In the genomic region with DNA sequence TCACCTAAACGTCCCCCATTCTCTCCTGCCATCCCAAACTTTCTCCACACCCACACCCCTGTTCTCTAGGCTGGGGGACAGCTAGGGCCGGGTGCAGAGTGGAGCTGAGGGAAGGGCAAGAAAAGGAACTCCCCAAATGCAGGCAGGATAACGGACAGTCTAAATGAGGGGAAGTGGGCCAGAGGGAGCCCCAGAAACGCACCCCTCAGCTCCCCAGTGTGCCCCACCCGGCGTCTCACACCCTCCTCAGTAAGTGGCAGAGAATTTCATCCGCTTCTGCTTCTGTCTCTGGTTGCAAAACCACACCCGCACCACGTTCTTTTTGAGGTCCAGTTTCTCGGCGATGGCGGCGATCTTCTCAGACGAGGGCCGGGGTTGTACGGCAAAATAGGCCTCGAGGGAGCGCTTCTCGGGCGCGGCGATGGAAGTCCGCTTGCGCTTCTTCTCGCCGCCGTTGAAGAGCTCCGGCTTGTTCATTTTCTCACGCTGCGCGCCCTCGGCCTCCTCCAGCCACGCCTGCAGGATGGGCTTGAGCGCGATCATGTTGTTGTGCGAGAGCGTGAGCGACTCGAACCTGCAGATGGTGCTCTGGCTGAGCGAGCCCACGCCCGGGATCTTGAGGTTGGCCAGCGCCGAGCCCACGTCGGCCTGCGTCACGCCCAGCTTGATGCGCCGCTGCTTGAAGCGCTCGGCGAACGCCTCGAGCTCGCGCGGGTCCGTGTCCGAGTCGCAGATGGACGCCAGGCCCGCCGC, we compare ENCODE assay signal across 8 mouse cellular contexts. TPM values are rescaled to one million over a fixed set of nuclear protein-coding genes. Genes with fewer than 3 reads are reported as not detected.
DNase-seq lines count a peak whose midpoint lies in the region; ATAC-seq lines count a peak whose summit lies in the region.

No protein-coding gene starts in this region.

- peak overlapping the region; percentile 43 for H3K9ac ChIP-seq in hindbrain, embryonic 16.5 days (ENCODE audit: low read depth, low read length)

- H3K4me1 ChIP-seq in hindbrain, embryonic 16.5 days (ENCODE audit: control insufficient read depth, insufficient read depth, low read depth, low read length) = peaks cover 20% of the 10 kb centered on the region
- H3K4me1 ChIP-seq in midbrain, embryonic 10.5 days = peaks cover 29% of the 10 kb centered on the region

- no peak for ATAC-seq in hindbrain, embryonic 16.5 days

- peaks cover 46% of the 10 kb centered on the region for H3K27me3 ChIP-seq in hindbrain, embryonic 16.5 days (replicated peaks; ENCODE audit: control insufficient read depth, insufficient read depth, low read length)
- peaks cover 100% of the 10 kb centered on the region for H3K27me3 ChIP-seq in midbrain, embryonic 10.5 days (ENCODE audit: low read depth, poor library complexity, severe bottlenecking)

- no peaks in the 10 kb centered on the region for H3K9me3 ChIP-seq in hindbrain, embryonic 16.5 days (ENCODE audit: control insufficient read depth, low read length)
- H3K9me3 ChIP-seq in midbrain, embryonic 10.5 days (replicated peaks) = no peaks in the 10 kb centered on the region

- intact Hi-C loops in left cerebral cortex, postnatal 25 days (cut with DNase I) = no loop called here

- H3K4me2 ChIP-seq in hindbrain, embryonic 16.5 days (ENCODE audit: low read length) = peak overlapping the region; percentile 60

- H3K27ac ChIP-seq in hindbrain, embryonic 16.5 days (ENCODE audit: low read depth, low read length) = no peak overlapping the region
- H3K27ac ChIP-seq in midbrain, embryonic 10.5 days (replicated peaks) = peak overlapping the region; percentile 49; the same call in 1 of the 2 replicates

- H3K4me3 ChIP-seq in hindbrain, embryonic 16.5 days (ENCODE audit: low read length) = peak overlapping the region; percentile 65
- peak overlapping the region; percentile 66 for H3K4me3 ChIP-seq in midbrain, embryonic 10.5 days

- H3K36me3 ChIP-seq in hindbrain, embryonic 16.5 days (ENCODE audit: control insufficient read depth, insufficient read depth, low read length) = no peaks in the 10 kb centered on the region
- H3K36me3 ChIP-seq in midbrain, embryonic 10.5 days = no peaks in the 10 kb centered on the region

- under 1% methylated on average over 62 of the region's 64 CpGs for WGBS in hindbrain, embryonic 16.5 days
- under 1% methylated on average over 64 of the region's 64 CpGs for WGBS in midbrain, embryonic 10.5 days

- DNase-seq in layer of hippocampus, postnatal 10 days (ENCODE audit: low spot score in 2 of 2) = peak; percentile 10 to 19
- DNase-seq in layer of hippocampus, postnatal 14 days (ENCODE audit: low spot score in 2 of 2) = no peak
- DNase-seq in embryo, embryonic 9.5 days (ENCODE audit: extremely low spot score) = peak; percentile 53
- DNase-seq in midbrain, embryonic 10.5 days (ENCODE audit: low spot score) = peak; percentile 60
- DNase-seq in left cerebral cortex, postnatal 25 days (ENCODE audit: low spot score in 2 of 2) = no peak
- DNase-seq in left cerebral cortex, adult 9 months (ENCODE audit: low spot score in 2 of 2) = no peak
- no peak for DNase-seq in gastrocnemius, adult 8-10 months (ENCODE audit: low spot score in 2 of 2)

RNA-seq across cellular contexts. Expression of gene Pou4f1, which starts 2.1 kb away (rescaled TPM):
- not detected for total RNA-seq in layer of hippocampus, postnatal 10 days (2021)
- not detected for total RNA-seq in layer of hippocampus, postnatal 14 days (2021)
- polyA plus RNA-seq in hindbrain, embryonic 16.5 days (2015; fragmentation: Nextera tagmentation; extraction: Ambion mirVana) = 33.4 and 34.8 TPM in 2 replicates
- 24.5 and 24.9 TPM in 2 replicates for polyA plus RNA-seq in midbrain, embryonic 10.5 days (2016; fragmentation: Nextera tagmentation; extraction: Ambion mirVana)
- total RNA-seq in left cerebral cortex, postnatal 25 days (2021) = under 1 TPM in 1 of 2 experiments, not detected in 1; 0.07 TPM
- 1 to 10 TPM in 2 of 4 experiments, under 1 TPM in 2; 0.39 to 1.1 (median 0.92) TPM for total RNA-seq in gastrocnemius, adult 8-10 months (2022)

RNA-seq across cellular contexts. Expression of gene Rnf219, which starts 56.8 kb away (rescaled TPM):
- 10 to 100 TPM; 13.7 to 15.7 TPM for total RNA-seq in layer of hippocampus, postnatal 10 days (2021)
- total RNA-seq in layer of hippocampus, postnatal 14 days (2021) = 10 to 100 TPM; 11.9 to 14.1 TPM
- 25.1 and 26.1 TPM in 2 replicates for polyA plus RNA-seq in hindbrain, embryonic 16.5 days (2015; fragmentation: Nextera tagmentation; extraction: Ambion mirVana)
- 41.8 and 44.3 TPM in 2 replicates for polyA plus RNA-seq in midbrain, embryonic 10.5 days (2016; fragmentation: Nextera tagmentation; extraction: Ambion mirVana)
- total RNA-seq in left cerebral cortex, postnatal 25 days (2021) = 10 to 100 TPM; 16.0 to 19.8 TPM
- 1 to 10 TPM; 2.1 to 4.0 (median 3.2) TPM for total RNA-seq in gastrocnemius, adult 8-10 months (2022)

Comparison
In these comparisons a context has a peak if more than half of its experiments do, and no peak if none do; other contexts are left out.
1. DNase-seq: peak in layer of hippocampus, postnatal 10 days (2 of 2), embryo, embryonic 9.5 days (single experiment) and midbrain, embryonic 10.5 days (single experiment); none in layer of hippocampus, postnatal 14 days (0 of 2), left cerebral cortex, postnatal 25 days (0 of 2), left cerebral cortex, adult 9 months (0 of 2) and gastrocnemius, adult 8-10 months (0 of 2).